Mouse (Mus musculus) embryonic facial prominence, embryonic 14.5 days (tissue): Measurements from ENCODE around the gene Rnf115. TPM values are rescaled to one million over a fixed set of nuclear protein-coding genes. Genes with fewer than 3 reads are reported as not detected.
"Not testable (repeated sequence)": the region's sequence is repeated elsewhere in the genome, so short reads cannot be mapped to it uniquely, and the experiment has no call there.

Experiments used
- ATAC-seq: fragments of 200-750 bp; cut with Nextera tagmentation; 2 replicates; pipeline ENCODE4 v1.8.0; 2017; ENCODE audit warnings: low read depth, moderate number of reproducible peaks, moderate TSS enrichment
- DNase-seq: peaks from one replicate; pipeline ENCODE4 v3.0.0-alpha.2; 2015; ENCODE audit warnings: low spot score
- H3K27ac ChIP-seq: fragments of 300-500 bp; sonication (generic); replicated peaks from 2 replicates; pipeline ENCODE4 v1.5.1; 2014; ENCODE audit warnings: low read depth, mild to moderate bottlenecking, low read length, moderate library complexity
- H3K27me3 ChIP-seq: fragments of 300-500 bp; sonication (generic); replicated peaks from 2 replicates; pipeline ENCODE4 v1.6.1; 2014; ENCODE audit warnings: low read length; ENCODE audit not compliant: control insufficient read depth, insufficient read depth
- H3K36me3 ChIP-seq: fragments of 300-500 bp; sonication (generic); 2 replicates; pipeline ENCODE4 v1.6.1; 2014; ENCODE audit warnings: low read length, mixed read lengths; ENCODE audit not compliant: control insufficient read depth, insufficient read depth
- H3K4me1 ChIP-seq: fragments of 300-500 bp; sonication (generic); 2 replicates; pipeline ENCODE4 v1.6.1; 2014; ENCODE audit warnings: antibody characterized with exemption, low read length; ENCODE audit not compliant: control insufficient read depth, insufficient read depth
- H3K4me2 ChIP-seq: fragments of 300-500 bp; sonication (generic); 2 replicates; pipeline ENCODE4 v1.6.1; 2014; ENCODE audit warnings: low read depth, mild to moderate bottlenecking, low read length, moderate library complexity, mixed read lengths
- H3K4me3 ChIP-seq: fragments of 300-500 bp; sonication (generic); 2 replicates; pipeline ENCODE4 v1.5.1; 2014; ENCODE audit warnings: low read depth, mild to moderate bottlenecking, low read length
- H3K9ac ChIP-seq: fragments of 300-500 bp; sonication (generic); 2 replicates; pipeline ENCODE4 v1.6.1; 2014; ENCODE audit warnings: low read depth, mild to moderate bottlenecking, low read length, moderate library complexity, mixed read lengths
- H3K9me3 ChIP-seq: fragments of 300-500 bp; sonication (generic); 2 replicates; pipeline ENCODE4 v1.6.1; 2016; ENCODE audit warnings: low read length; ENCODE audit not compliant: control insufficient read depth
- WGBS: fragments of 180-500 bp; shearing (Covaris S2); extraction: QIAGEN DNeasy Blood & Tissue Kit; methylation state at CpG from one replicate; pipeline ENCODE4 v1.1.7; 2014; 5-methylcytosine and 5-hydroxymethylcytosine counted together
- polyA plus RNA-seq: library from polyadenylated mRNA; unstranded; fragments of >200 nt; fragmentation: Nextera tagmentation; extraction: Ambion mirVana; gene quantifications from 2 replicates; pipeline ENCODE4 v1.2.1, GENCODE M21; 2014

Gene Rnf115
- polyA plus RNA-seq, 1 experiment from 2014 or later: 45.6 TPM

DNA sequence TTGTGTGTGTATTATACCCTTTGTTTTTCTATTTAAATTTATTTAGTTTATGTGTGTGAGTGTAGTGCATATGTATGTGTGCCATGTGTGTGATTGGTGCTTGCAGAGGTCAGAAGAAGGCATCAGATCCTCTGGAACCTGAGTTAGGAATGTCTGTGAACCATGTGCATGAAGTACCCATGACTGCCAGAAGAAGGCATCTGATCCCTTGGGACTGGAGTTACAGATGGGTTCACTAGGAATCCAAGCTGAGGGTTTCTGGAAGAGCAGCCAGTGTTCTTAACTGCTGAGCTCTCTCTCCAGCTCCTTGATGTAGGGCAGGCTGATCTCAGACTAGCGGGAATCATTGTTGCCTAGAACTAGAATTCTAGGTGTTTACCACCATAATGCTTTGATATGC is 10.5 kb downstream of the Rnf115 start:
- ATAC-seq: no peak
- WGBS: 84% methylated on average over 1 of the region's 1 CpGs
- no peaks in the 10 kb centered on the region for H3K4me1 ChIP-seq
- no peak overlapping the region for H3K4me2 ChIP-seq
- no peaks in the 10 kb centered on the region for H3K36me3 ChIP-seq
- H3K9ac ChIP-seq: no peak overlapping the region
- no peak overlapping the region for H3K4me3 ChIP-seq
- H3K9me3 ChIP-seq: no peaks in the 10 kb centered on the region
- DNase-seq: peak; percentile 42
- H3K27me3 ChIP-seq: no peaks in the 10 kb centered on the region
- H3K27ac ChIP-seq: no peak overlapping the region

DNA sequence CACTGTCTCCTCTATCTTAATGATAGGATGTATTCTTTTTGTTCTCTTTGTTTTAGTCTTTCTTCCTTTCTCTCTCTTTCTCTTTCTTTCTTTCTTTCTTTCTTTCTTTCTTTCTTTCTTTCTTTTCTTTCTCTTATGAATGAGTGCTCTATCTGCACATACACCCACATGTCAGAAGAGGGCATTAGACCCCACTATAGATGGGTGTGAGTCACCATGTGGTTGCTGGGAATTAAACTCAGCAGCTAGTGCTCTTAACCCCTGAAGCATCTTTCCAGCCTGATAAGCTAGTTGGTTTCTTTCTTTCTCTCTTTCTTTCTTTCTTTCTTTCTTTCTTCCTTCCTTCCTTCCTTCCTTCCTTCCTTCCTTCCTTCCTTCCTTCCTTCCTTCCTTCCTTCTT is 12.8 kb downstream of the Rnf115 start:
- H3K4me3 ChIP-seq, ATAC-seq: not testable (repeated sequence)

GRCm38 (mm10) chr3:96744348-96744747 is 16.9 kb downstream of the Rnf115 start:
- no peak for DNase-seq
- no peaks in the 10 kb centered on the region for H3K4me1 ChIP-seq
- no peaks in the 10 kb centered on the region for H3K27me3 ChIP-seq
- WGBS: 92% methylated on average over 3 of the region's 3 CpGs
- no peak overlapping the region for H3K27ac ChIP-seq
- ATAC-seq: no peak
- no peaks in the 10 kb centered on the region for H3K9me3 ChIP-seq
- no peak overlapping the region for H3K4me2 ChIP-seq
- H3K4me3 ChIP-seq: no peak overlapping the region
- no peaks in the 10 kb centered on the region for H3K36me3 ChIP-seq
- H3K9ac ChIP-seq: no peak overlapping the region

More for the DNA sequence above, 12.8 kb downstream of the Rnf115 start:
- not testable (repeated sequence) for DNase-seq, H3K4me1 ChIP-seq, H3K27me3 ChIP-seq, H3K27ac ChIP-seq, H3K9ac ChIP-seq, H3K9me3 ChIP-seq, H3K4me2 ChIP-seq, H3K36me3 ChIP-seq

DNA sequence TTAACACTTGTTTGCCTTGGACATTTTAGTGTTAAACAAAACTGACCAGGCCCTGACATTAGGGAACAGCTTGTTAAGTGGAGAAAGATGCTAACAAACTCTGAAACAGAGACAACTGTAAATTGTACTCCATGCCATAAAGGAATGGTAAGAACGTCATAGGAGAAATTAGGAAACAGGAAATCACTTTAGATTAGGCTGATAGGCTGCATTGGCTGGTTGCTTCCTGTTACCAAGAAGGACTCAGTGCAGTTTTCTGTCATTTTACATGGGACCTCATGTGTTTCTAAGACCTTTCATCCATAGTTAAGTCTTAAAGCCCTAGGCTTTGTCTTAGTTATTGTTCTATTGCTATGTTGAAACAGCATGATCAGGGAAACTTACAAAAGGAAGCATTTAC is 19.4 kb downstream of the Rnf115 start:
- ATAC-seq (no peak), DNase-seq (no peak)
- H3K4me2 ChIP-seq: no peak overlapping the region
- H3K27ac ChIP-seq: no peak overlapping the region
- H3K9me3 ChIP-seq: no peaks in the 10 kb centered on the region
- H3K36me3 ChIP-seq: no peaks in the 10 kb centered on the region
- H3K4me3 ChIP-seq: no peak overlapping the region
- H3K9ac ChIP-seq: no peak overlapping the region
- WGBS: 47% methylated on average over 1 of the region's 1 CpGs
- H3K27me3 ChIP-seq: no peaks in the 10 kb centered on the region
- H3K4me1 ChIP-seq: no peaks in the 10 kb centered on the region

- Histone ChIP-seq H3K9me3 (no peaks in the 10 kb centered on the region), H3K27ac (no peak overlapping the region), H3K4me3 (no peak overlapping the region), H3K9ac (no peak overlapping the region), H3K27me3 (no peaks in the 10 kb centered on the region), H3K4me1 (no peaks in the 10 kb centered on the region), H3K4me2 (no peak overlapping the region), H3K36me3 (peaks cover 6% of the 10 kb centered on the region; the same call in 1 of the 2 replicates)
- 81% methylated on average over 1 of the region's 1 CpGs for WGBS
- ATAC-seq (no peak), DNase-seq (no peak)
Measured at GRCm38 (mm10) chr3:96755935-96756334, 28.5 kb downstream of the Rnf115 start.

- Histone ChIP-seq H3K27ac (no peak overlapping the region), H3K4me2 (no peak overlapping the region), H3K4me3 (no peak overlapping the region), H3K27me3 (no peaks in the 10 kb centered on the region), H3K4me1 (no peaks in the 10 kb centered on the region), H3K9ac (no peak overlapping the region), H3K9me3 (no peaks in the 10 kb centered on the region), H3K36me3 (peaks cover 6% of the 10 kb centered on the region; the same call in 1 of the 2 replicates)
- no peak for ATAC-seq
- DNase-seq: no peak
- WGBS: 72% methylated on average over 7 of the region's 7 CpGs
Measured at GRCm38 (mm10) chr3:96757691-96758090, 30.2 kb downstream of the Rnf115 start.

GRCm38 (mm10) chr3:96759695-96760094 is 32.2 kb downstream of the Rnf115 start:
- Histone ChIP-seq H3K27me3 (no peaks in the 10 kb centered on the region), H3K27ac (no peak overlapping the region), H3K4me1 (no peaks in the 10 kb centered on the region), H3K9ac (no peak overlapping the region), H3K9me3 (no peaks in the 10 kb centered on the region), H3K4me2 (no peak overlapping the region), H3K4me3 (no peak overlapping the region), H3K36me3 (peaks cover 6% of the 10 kb centered on the region; the same call in 1 of the 2 replicates)
- no peak for DNase-seq
- WGBS: 89% methylated on average over 4 of the region's 4 CpGs
- ATAC-seq: no peak

GRCm38 (mm10) chr3:96764528-96764927 is 37.1 kb downstream of the Rnf115 start:
- Histone ChIP-seq H3K9me3 (no peaks in the 10 kb centered on the region), H3K9ac (no peak overlapping the region), H3K36me3 (0 out of 2 replicates have a peak, but pooled peaks cover 5% of the 10 kb centered on the region), H3K27me3 (no peaks in the 10 kb centered on the region), H3K4me3 (no peak overlapping the region), H3K27ac (no peak overlapping the region), H3K4me2 (no peak overlapping the region), H3K4me1 (no peaks in the 10 kb centered on the region)
- 84% methylated on average over 1 of the region's 1 CpGs for WGBS
- DNase-seq (no peak), ATAC-seq (no peak)

GRCm38 (mm10) chr3:96769971-96770370 is 42.5 kb downstream of the Rnf115 start:
- H3K9ac ChIP-seq: no peak overlapping the region
- DNase-seq (no peak), ATAC-seq (no peak)
- WGBS: 86% methylated on average over 5 of the region's 5 CpGs
- H3K9me3 ChIP-seq: no peaks in the 10 kb centered on the region
- 0 out of 2 replicates have a peak, but pooled peaks cover 5% of the 10 kb centered on the region for H3K36me3 ChIP-seq
- no peak overlapping the region for H3K4me3 ChIP-seq
- H3K27me3 ChIP-seq: no peaks in the 10 kb centered on the region
- H3K4me2 ChIP-seq: no peak overlapping the region
- no peak overlapping the region for H3K27ac ChIP-seq
- H3K4me1 ChIP-seq: no peaks in the 10 kb centered on the region
